Mouse (Mus musculus): ENCODE results near the gene Ankfn1. TPM values are rescaled to one million over a fixed set of nuclear protein-coding genes. Genes with fewer than 3 reads are reported as not detected.

Ankfn1 gene
- not detected in 2 replicates for polyA plus RNA-seq (2012; ENCODE audit: insufficient read depth, insufficient read length, missing spikeins)

GRCm38 (mm10) chr11:89777431-89777830 lies at the start of gene Ankfn1:
Ankfn1 (minus strand) TSS chr11:89777653.
- H3K4me1 ChIP-seq (ENCODE audit: control insufficient read depth, insufficient read depth, insufficient read length, low read length): no peaks in the 10 kb centered on the region
- H3K27ac ChIP-seq (replicated peaks; ENCODE audit: low read depth, low read length): no peak within 1 kb of the TSS
- H3K4me3 ChIP-seq (ENCODE audit: insufficient read depth, low read depth, low read length): no peak within 1 kb of the TSS

DNA sequence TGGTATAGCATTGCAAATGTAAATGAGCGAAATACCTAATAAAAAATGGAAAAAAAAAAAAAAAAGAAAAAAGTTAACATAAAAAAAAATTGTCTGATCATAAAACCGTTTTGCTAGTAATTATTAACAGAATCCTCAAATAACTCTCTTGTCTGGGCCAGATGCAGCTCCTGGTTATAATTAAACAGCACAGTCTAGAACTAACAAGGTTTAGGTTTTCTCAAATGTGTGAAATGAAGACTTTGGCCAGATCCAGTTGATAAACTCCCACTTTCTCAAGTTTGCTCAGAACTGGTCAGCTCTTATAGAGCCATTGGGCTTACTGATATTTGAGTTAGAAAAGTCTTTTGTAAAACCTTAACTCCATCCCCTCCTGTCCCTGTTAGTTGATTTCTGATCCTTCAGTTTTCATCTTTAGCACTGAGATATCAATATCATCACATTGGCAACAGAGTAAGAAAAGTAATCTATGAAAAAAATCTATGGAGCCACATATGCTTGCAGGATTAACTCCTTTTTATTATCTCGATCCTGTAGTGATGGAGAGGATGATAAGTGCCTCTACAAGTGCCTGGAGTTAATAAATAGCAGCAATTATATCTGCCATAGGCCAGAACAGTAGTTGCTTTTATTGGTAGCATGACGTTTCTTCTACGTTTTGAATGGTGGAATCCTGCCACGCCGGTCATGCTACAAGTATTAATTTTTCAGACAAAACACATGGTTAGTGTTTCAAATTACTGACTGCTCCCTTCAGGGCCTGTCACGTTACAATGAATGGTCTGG lies 46.4 kb upstream of the Ankfn1 start:
- no peak overlapping the region for H3K4me3 ChIP-seq (ENCODE audit: insufficient read depth, low read depth, low read length)
- H3K4me1 ChIP-seq (ENCODE audit: control insufficient read depth, insufficient read depth, insufficient read length, low read length): no peaks in the 10 kb centered on the region
- no peak overlapping the region for H3K27ac ChIP-seq (replicated peaks; ENCODE audit: low read depth, low read length)

GRCm38 (mm10) chr11:89818594-89818993 lies 41.1 kb upstream of the Ankfn1 start:
- no peaks in the 10 kb centered on the region for H3K4me1 ChIP-seq (ENCODE audit: control insufficient read depth, insufficient read depth, insufficient read length, low read length)
- no peak overlapping the region for H3K27ac ChIP-seq (replicated peaks; ENCODE audit: low read depth, low read length)
- no peak overlapping the region for H3K4me3 ChIP-seq (ENCODE audit: insufficient read depth, low read depth, low read length)

DNA sequence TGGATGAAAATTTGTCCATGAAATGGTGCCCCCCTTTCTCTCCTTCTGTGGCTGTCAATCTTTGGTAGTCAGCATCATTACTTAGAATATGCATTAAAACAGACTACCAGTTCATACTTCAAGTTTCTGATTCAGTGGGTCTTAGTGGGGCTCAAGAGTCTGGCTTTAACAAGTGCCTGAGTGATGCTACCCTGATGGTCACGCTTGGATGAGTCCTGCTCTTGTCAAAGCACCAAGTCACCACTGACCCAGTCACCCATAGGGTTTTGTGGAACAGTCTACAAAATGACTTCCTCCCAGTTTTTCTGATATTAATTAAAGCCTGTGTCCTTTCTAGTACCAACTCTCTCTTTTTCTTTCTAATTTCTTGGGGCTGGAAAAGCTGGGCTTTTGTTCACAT lies 34.0 kb upstream of the Ankfn1 start:
- Histone ChIP-seq H3K4me1 (ENCODE audit: control insufficient read depth, insufficient read depth, insufficient read length, low read length) (no peaks in the 10 kb centered on the region), H3K27ac (replicated peaks; ENCODE audit: low read depth, low read length) (no peak overlapping the region), H3K4me3 (ENCODE audit: insufficient read depth, low read depth, low read length) (no peak overlapping the region)

- H3K4me1 ChIP-seq (ENCODE audit: control insufficient read depth, insufficient read depth, insufficient read length, low read length): no peaks in the 10 kb centered on the region
- H3K27ac ChIP-seq (replicated peaks; ENCODE audit: low read depth, low read length): no peak overlapping the region
- H3K4me3 ChIP-seq (ENCODE audit: insufficient read depth, low read depth, low read length): no peak overlapping the region
These were observed 30.5 kb upstream of the Ankfn1 start for GRCm38 (mm10) chr11:89807998-89808397.

DNA sequence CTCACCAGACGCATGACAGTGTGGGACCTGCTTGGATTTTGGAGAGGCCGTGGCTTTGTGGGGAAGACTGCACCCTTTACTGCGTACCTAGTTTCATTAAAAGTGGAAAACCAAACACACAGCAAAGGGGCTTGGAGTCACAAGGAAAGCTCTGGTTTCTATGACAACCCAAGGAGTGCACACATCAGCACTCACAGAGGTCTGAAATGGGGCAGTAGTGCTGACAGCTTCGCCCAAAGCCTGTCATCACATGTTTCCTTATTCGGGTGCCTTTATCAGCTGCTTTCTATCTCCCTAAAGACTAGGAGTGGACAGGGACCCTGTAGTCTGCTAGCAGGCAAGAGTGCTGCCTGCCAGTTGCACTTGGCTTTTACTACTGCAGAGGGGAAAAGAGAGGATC lies 27.4 kb upstream of the Ankfn1 start:
- Histone ChIP-seq H3K4me3 (ENCODE audit: insufficient read depth, low read depth, low read length) (no peak overlapping the region), H3K4me1 (ENCODE audit: control insufficient read depth, insufficient read depth, insufficient read length, low read length) (no peaks in the 10 kb centered on the region), H3K27ac (replicated peaks; ENCODE audit: low read depth, low read length) (no peak overlapping the region)

- H3K4me1 ChIP-seq (ENCODE audit: control insufficient read depth, insufficient read depth, insufficient read length, low read length): no peaks in the 10 kb centered on the region
- H3K27ac ChIP-seq (replicated peaks; ENCODE audit: low read depth, low read length): no peak overlapping the region
These were observed 26.5 kb upstream of the Ankfn1 start for GRCm38 (mm10) chr11:89803974-89804373.

GRCm38 (mm10) chr11:89792709-89793108 lies 15.3 kb upstream of the Ankfn1 start:
- H3K4me3 ChIP-seq (ENCODE audit: insufficient read depth, low read depth, low read length): no peak overlapping the region
- H3K27ac ChIP-seq (replicated peaks; ENCODE audit: low read depth, low read length): no peak overlapping the region
- H3K4me1 ChIP-seq (ENCODE audit: control insufficient read depth, insufficient read depth, insufficient read length, low read length): no peaks in the 10 kb centered on the region

More at GRCm38 (mm10) chr11:89803974-89804373, 26.5 kb upstream of the Ankfn1 start:
- no peak overlapping the region for H3K4me3 ChIP-seq (ENCODE audit: insufficient read depth, low read depth, low read length)

GRCm38 (mm10) chr11:89776070-89776469 lies 1.4 kb downstream of the Ankfn1 start:
- H3K27ac ChIP-seq (replicated peaks; ENCODE audit: low read depth, low read length): no peak overlapping the region
- H3K4me3 ChIP-seq (ENCODE audit: insufficient read depth, low read depth, low read length): no peak overlapping the region
- H3K4me1 ChIP-seq (ENCODE audit: control insufficient read depth, insufficient read depth, insufficient read length, low read length): no peaks in the 10 kb centered on the region

GRCm38 (mm10) chr11:89774913-89775312 lies 2.5 kb downstream of the Ankfn1 start:
- H3K4me3 ChIP-seq (ENCODE audit: insufficient read depth, low read depth, low read length): no peak overlapping the region
- H3K27ac ChIP-seq (replicated peaks; ENCODE audit: low read depth, low read length): no peak overlapping the region
- H3K4me1 ChIP-seq (ENCODE audit: control insufficient read depth, insufficient read depth, insufficient read length, low read length): no peaks in the 10 kb centered on the region

DNA sequence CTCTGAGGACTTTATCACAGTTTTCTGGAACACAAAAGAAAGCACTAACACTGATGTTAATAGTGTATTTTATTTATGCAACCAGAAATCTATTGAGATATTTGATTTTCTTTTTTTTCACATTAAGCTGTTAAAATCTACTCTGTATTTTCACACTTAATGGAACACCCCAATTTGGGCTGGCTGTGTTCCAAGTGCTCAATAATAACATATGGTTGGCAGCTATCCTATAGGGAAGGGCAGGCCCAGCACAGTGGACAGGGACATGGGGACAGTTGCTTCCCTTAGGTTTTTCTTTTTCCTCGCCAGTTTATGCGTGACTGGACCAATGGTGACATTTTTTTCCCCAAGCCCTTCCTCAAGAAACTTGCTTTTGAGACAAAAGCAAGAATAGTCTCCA lies 4.5 kb downstream of the Ankfn1 start:
- no peak overlapping the region for H3K4me3 ChIP-seq (ENCODE audit: insufficient read depth, low read depth, low read length)

DNA sequence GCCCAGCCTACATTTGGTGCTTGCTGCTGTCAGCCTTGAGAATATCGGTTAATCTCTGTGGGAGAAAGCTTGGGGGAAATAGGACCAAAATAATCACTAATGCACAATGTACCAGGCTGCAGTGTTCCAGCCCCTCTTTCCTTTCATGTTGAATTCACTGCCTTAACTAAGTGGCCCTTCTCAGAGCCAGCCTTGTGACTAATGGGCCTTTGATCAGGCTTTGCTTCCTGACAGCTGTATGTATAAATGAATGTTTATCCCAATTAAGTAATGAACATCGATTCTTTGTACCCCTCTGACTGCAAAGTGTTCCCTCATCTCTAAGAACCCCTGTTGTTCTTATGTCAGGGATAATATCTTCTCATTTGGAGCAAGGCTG lies 11.7 kb downstream of the Ankfn1 start:
- Histone ChIP-seq H3K4me3 (ENCODE audit: insufficient read depth, low read depth, low read length) (no peak overlapping the region), H3K4me1 (ENCODE audit: control insufficient read depth, insufficient read depth, insufficient read length, low read length) (no peaks in the 10 kb centered on the region), H3K27ac (replicated peaks; ENCODE audit: low read depth, low read length) (no peak overlapping the region)

More for the DNA sequence above, 4.5 kb downstream of the Ankfn1 start:
- no peaks in the 10 kb centered on the region for H3K4me1 ChIP-seq (ENCODE audit: control insufficient read depth, insufficient read depth, insufficient read length, low read length)
- no peak overlapping the region for H3K27ac ChIP-seq (replicated peaks; ENCODE audit: low read depth, low read length)

- no peaks in the 10 kb centered on the region for H3K4me1 ChIP-seq (ENCODE audit: control insufficient read depth, insufficient read depth, insufficient read length, low read length)
- H3K27ac ChIP-seq (replicated peaks; ENCODE audit: low read depth, low read length): no peak overlapping the region
- no peak overlapping the region for H3K4me3 ChIP-seq (ENCODE audit: insufficient read depth, low read depth, low read length)
These were observed 12.3 kb downstream of the Ankfn1 start for GRCm38 (mm10) chr11:89765014-89765769.

GRCm38 (mm10) chr11:89733973-89734693 lies 43.3 kb downstream of the Ankfn1 start:
- Histone ChIP-seq H3K4me3 (ENCODE audit: insufficient read depth, low read depth, low read length) (no peak overlapping the region), H3K27ac (replicated peaks; ENCODE audit: low read depth, low read length) (no peak overlapping the region), H3K4me1 (ENCODE audit: control insufficient read depth, insufficient read depth, insufficient read length, low read length) (no peaks in the 10 kb centered on the region)

GRCm38 (mm10) chr11:89733526-89733925 lies 43.9 kb downstream of the Ankfn1 start:
- Histone ChIP-seq H3K4me3 (ENCODE audit: insufficient read depth, low read depth, low read length) (no peak overlapping the region), H3K4me1 (ENCODE audit: control insufficient read depth, insufficient read depth, insufficient read length, low read length) (no peaks in the 10 kb centered on the region), H3K27ac (replicated peaks; ENCODE audit: low read depth, low read length) (no peak overlapping the region)
